Mouse (Mus musculus) splenic B cell, adult 2 months (primary cell): Measurements from ENCODE around the gene Ggn.
"Not testable (repeated sequence)": the region's sequence is repeated elsewhere in the genome, so short reads cannot be mapped to it uniquely, and the experiment has no call there.

ENCODE experiments used
- DNase-seq: peaks from one replicate; pipeline ENCODE4 v3.0.0-alpha.2; 2011; ENCODE audit warnings: low read depth, low spot score
- H3K27me3 ChIP-seq: 2 replicates; pipeline ENCODE4 v1.6.1; 2012; ENCODE audit warnings: mild to moderate bottlenecking, low read length, moderate library complexity, mixed read lengths; ENCODE audit not compliant: control insufficient read depth, poor library complexity, insufficient read depth, severe bottlenecking
- H3K36me3 ChIP-seq: 2 replicates; pipeline ENCODE4 v1.6.1; 2012; ENCODE audit warnings: mild to moderate bottlenecking, low read length, moderate library complexity, mixed read lengths; ENCODE audit not compliant: control insufficient read depth, poor library complexity, insufficient read depth, severe bottlenecking

Ggn gene

DNA sequence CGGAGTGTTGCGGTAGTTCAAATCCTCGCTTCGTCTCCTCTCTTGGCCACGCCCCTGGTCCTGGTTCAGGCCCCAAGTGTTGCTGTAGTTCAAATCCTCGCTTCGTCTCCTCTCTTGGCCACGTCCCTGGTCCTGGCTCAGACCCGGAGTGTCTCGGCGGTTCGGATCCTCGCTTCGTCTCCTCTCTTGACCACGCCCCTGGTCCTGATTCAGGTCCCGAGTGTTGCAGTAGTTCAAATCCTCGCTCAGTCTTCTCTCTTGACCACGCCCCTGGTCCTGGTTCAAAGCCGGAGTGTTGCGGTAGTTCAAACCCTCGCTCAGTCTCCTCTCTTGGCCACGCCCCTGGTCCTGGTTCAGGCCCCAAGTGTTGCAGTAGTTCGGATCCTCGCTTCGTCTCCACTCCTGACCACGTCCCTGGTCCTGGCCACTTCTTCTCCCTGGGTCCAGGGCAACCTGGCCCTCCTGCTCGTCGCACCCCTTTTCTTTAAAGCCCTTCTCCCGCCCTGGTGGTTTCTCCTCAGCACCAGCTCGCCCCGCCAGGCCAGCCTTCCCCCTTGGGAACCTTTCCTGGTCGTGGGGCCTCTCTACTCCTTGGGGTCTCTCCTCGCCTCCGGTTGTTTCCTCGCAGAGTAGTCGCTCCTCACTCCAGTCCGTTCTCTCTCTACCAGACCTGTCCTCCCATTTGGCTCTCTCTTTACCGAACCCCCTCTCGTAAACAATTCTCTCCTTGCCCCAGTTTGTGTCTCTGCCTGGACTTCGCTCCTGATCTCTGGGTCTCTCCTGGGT, 43.0 kb downstream of the Ggn start:
- not testable (repeated sequence) for H3K36me3 ChIP-seq, H3K27me3 ChIP-seq, DNase-seq

DNA sequence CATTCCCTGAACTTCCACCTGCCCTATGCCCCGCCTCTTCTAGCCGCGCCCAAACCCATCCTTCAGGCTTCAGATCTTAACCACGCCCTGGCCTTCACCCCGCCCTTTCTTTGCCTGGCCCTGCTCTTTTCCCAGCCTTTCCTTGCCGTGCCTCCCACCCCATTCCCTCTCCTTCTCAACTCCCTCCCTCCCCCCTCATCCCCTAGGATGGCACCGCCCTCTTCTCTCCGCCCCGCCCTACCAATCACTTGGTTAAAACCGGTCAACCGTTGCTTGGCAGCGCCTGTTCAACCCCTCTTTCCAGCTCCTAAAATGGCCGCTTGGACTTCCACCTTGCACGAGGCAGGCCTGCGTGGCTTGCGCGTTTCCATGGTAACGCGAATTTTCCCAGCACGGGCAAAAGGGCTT, 43.7 kb downstream of the Ggn start, which contains the start of gene Catsperg1:
Catsperg1 (minus strand) TSS at position 361 of the 408 bp plus-strand sequence.
- Histone ChIP-seq H3K27me3 (no peaks in the 10 kb centered on the region), H3K36me3 (no peaks in the 10 kb centered on the region)
- DNase-seq, result no peak

DNA sequence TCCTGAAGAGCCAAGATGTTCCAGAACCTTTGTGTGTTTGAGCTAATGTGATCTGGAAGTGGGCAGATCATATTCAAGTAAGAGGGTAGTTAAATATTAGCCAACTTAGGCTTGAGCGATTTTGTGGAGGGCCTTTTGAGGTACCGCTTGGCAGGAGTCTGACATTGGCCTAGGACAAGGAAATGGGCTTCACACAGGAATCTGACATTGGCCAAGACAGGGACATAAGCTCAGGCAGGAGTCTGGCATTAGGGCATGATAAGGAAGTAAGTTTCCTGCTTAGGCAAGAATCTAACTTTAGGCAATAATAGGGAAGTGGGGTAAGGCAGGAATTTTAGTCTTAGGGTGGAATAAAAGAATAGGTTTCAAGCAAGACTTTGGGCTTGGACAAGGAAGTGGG, 44.2 kb downstream of the Ggn start:
- H3K27me3 ChIP-seq, result no peaks in the 10 kb centered on the region
- H3K36me3 ChIP-seq, result no peaks in the 10 kb centered on the region
- no peak for DNase-seq

DNA sequence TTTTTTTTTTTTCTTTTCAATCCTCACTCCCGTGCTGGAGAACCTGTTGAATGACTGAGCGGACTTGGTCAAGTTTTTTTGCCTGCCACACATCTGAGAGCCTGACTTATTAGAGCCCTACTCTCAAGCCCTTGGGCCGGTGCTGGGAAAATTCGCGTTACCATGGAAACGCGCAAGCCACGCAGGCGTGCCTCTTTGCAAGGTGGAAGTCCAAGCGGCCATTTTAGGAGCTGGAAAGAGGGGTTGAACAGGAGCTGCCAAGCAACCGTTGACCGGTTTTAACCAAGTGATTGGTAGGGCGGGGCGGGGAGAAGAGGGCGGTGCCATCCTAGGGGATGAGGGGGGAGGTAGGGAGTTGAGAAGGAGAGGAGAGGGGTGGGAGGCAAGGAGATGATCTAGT, 44.8 kb downstream of the Ggn start:
- no peak for DNase-seq
- Histone ChIP-seq H3K36me3 (no peaks in the 10 kb centered on the region), H3K27me3 (no peaks in the 10 kb centered on the region)
